Mouse (Mus musculus) MEL (cell line): ENCODE results near the gene Gcc2. TPM values are rescaled to one million over a fixed set of nuclear protein-coding genes. Genes with fewer than 3 reads are reported as not detected.

Source experiments
- DNase-seq: peaks from one replicate; pipeline ENCODE4 v3.0.0; 2011; ENCODE audit warnings: low read depth, low spot score
- H3K27ac ChIP-seq: 2 replicates; pipeline ENCODE4 v1.5.1; 2012; ENCODE audit warnings: low read depth, mild to moderate bottlenecking, control low read depth, low read length, moderate library complexity; ENCODE audit not compliant: control insufficient read depth
- H3K27me3 ChIP-seq, 2 experiments: fragments of 150-350 bp in 1 of 2; sonication (generic) in 1 of 2; 2 replicates each; pipeline ENCODE4 v1.6.1; 2012; ENCODE audit warnings: low read length in 2 of 2, mild to moderate bottlenecking in 2 of 2, improper control_type of control experiment in 1 of 2, moderate library complexity in 1 of 2; ENCODE audit not compliant: insufficient read depth in 2 of 2, control insufficient read depth in 1 of 2
- H3K36me3 ChIP-seq, 2 experiments: 2 replicates each; pipeline ENCODE4 v1.6.1; 2012 to 2014; ENCODE audit warnings: low read length in 2 of 2, improper control_type of control experiment in 1 of 2, inconsistent platforms in 1 of 2, mild to moderate bottlenecking in 1 of 2; ENCODE audit not compliant: insufficient read depth in 2 of 2, control insufficient read depth in 1 of 2
- H3K4me1 ChIP-seq, 2 experiments: fragments of 150-350 bp in 1 of 2; sonication (generic) in 1 of 2; 2 replicates each; pipeline ENCODE4 v1.6.1; 2012; ENCODE audit warnings: low read length in 2 of 2, improper control_type of control experiment in 1 of 2, mild to moderate bottlenecking in 1 of 2; ENCODE audit not compliant: insufficient read depth in 2 of 2, control insufficient read depth in 1 of 2
- H3K4me3 ChIP-seq, 2 experiments: fragments of 150-350 bp in 1 of 2; sonication (generic) in 1 of 2; 2 replicates each; pipeline ENCODE4 v1.5.1; 2012; ENCODE audit warnings: low read depth in 2 of 2, low read length in 2 of 2, mild to moderate bottlenecking in 2 of 2, moderate library complexity in 2 of 2, control low read depth in 1 of 2, improper control_type of control experiment in 1 of 2; ENCODE audit not compliant: control insufficient read depth in 1 of 2, insufficient read depth in 1 of 2
- H3K79me2 ChIP-seq: 2 replicates; pipeline ENCODE4 v1.6.1; 2012; ENCODE audit warnings: mild to moderate bottlenecking, low read length, moderate library complexity; ENCODE audit not compliant: control insufficient read depth, poor library complexity, insufficient read depth
- H3K9ac ChIP-seq: 2 replicates; pipeline ENCODE4 v1.6.1; 2012; ENCODE audit warnings: low read depth, mild to moderate bottlenecking, control low read depth, low read length, moderate library complexity; ENCODE audit not compliant: control insufficient read depth, poor library complexity, severe bottlenecking
- H3K9me3 ChIP-seq: fragments of 150-350 bp; sonication (generic); replicated peaks from 2 replicates; pipeline ENCODE4 v1.6.1; 2012; ENCODE audit warnings: mild to moderate bottlenecking, low read length, improper control_type of control experiment, moderate library complexity; ENCODE audit not compliant: insufficient read depth
- CTCF ChIP-seq, 3 experiments: IDR thresholded peaks in 2 of 3; conservative IDR thresholded peaks in 1 of 3; 2 replicates each; pipeline ENCODE4 v1.5.1; 2011 to 2012; ENCODE audit warnings: low read length in 3 of 3, low read depth in 2 of 3, mild to moderate bottlenecking in 2 of 3, improper control_type of control experiment in 1 of 3, inconsistent platforms in 1 of 3, mixed read lengths in 1 of 3, moderate library complexity in 1 of 3; ENCODE audit not compliant: control insufficient read depth in 1 of 3, insufficient read depth in 1 of 3, poor library complexity in 1 of 3, severe bottlenecking in 1 of 3
- E2F4 ChIP-seq: IDR thresholded peaks from 2 replicates; pipeline ENCODE4 v1.6.1; 2011; ENCODE audit warnings: low read depth, low read length, improper control_type of control experiment, borderline replicate concordance
- ETS1 ChIP-seq: IDR thresholded peaks from 2 replicates; pipeline ENCODE4 v1.6.1; 2012; ENCODE audit warnings: low read depth, mild to moderate bottlenecking, inconsistent platforms, low read length, improper control_type of control experiment, moderate library complexity
- GATA1 ChIP-seq: IDR thresholded peaks from 2 replicates; pipeline ENCODE4 v1.6.1; 2011; ENCODE audit warnings: low read depth, low read length, improper control_type of control experiment
- JUND ChIP-seq: IDR thresholded peaks from 2 replicates; pipeline ENCODE4 v1.6.1; 2011; ENCODE audit warnings: low read depth, mild to moderate bottlenecking, improper control_type of control experiment, low read length
- MAX ChIP-seq: IDR thresholded peaks from 2 replicates; pipeline ENCODE4 v1.6.1; 2011; ENCODE audit warnings: low read length, improper control_type of control experiment
- MAZ ChIP-seq: IDR thresholded peaks from 2 replicates; pipeline ENCODE4 v1.6.1; 2012; ENCODE audit warnings: low read depth, mild to moderate bottlenecking, inconsistent platforms, low read length, improper control_type of control experiment
- MYB ChIP-seq: IDR thresholded peaks from 2 replicates; pipeline ENCODE4 v1.6.1; 2011; ENCODE audit warnings: mild to moderate bottlenecking, low read depth, low read length, improper control_type of control experiment
- POLR2A ChIP-seq, 2 experiments: IDR thresholded peaks; 2 replicates each; pipeline ENCODE4 v1.6.1; 2011 to 2012; ENCODE audit warnings: low read length in 2 of 2, mild to moderate bottlenecking in 2 of 2, control low read depth in 1 of 2, improper control_type of control experiment in 1 of 2, low read depth in 1 of 2, moderate library complexity in 1 of 2; ENCODE audit not compliant: control insufficient read depth in 1 of 2, insufficient read depth in 1 of 2, poor library complexity in 1 of 2
- SIN3A ChIP-seq: IDR thresholded peaks from 2 replicates; pipeline ENCODE4 v1.6.1; 2012; ENCODE audit warnings: low read length, improper control_type of control experiment, inconsistent platforms
- SMC3 ChIP-seq: IDR thresholded peaks from 2 replicates; pipeline ENCODE4 v1.6.1; 2011; ENCODE audit warnings: low read depth, low read length, improper control_type of control experiment
- TBP ChIP-seq: IDR thresholded peaks from 2 replicates; pipeline ENCODE4 v1.8.0; 2011; ENCODE audit warnings: low read depth, low read length, improper control_type of control experiment
- UBTF ChIP-seq: IDR thresholded peaks from 2 replicates; pipeline ENCODE4 v1.6.1; 2012; ENCODE audit warnings: low read depth, mild to moderate bottlenecking, inconsistent platforms, low read length, improper control_type of control experiment, moderate library complexity, borderline replicate concordance; ENCODE audit not compliant: insufficient read depth
- USF1 ChIP-seq: IDR thresholded peaks from 2 replicates; pipeline ENCODE4 v1.6.1; 2014; ENCODE audit warnings: low read depth, mild to moderate bottlenecking, inconsistent platforms, low read length, improper control_type of control experiment, moderate library complexity
- ZC3H11A ChIP-seq: IDR thresholded peaks from 2 replicates; pipeline ENCODE4 v1.6.1; 2012; ENCODE audit warnings: low read depth, mild to moderate bottlenecking, inconsistent platforms, low read length, improper control_type of control experiment
- ZMIZ1 ChIP-seq: IDR thresholded peaks from 2 replicates; pipeline ENCODE4 v1.6.1; 2012; ENCODE audit warnings: low read depth, mild to moderate bottlenecking, inconsistent platforms, low read length, improper control_type of control experiment, moderate library complexity
- polyA plus RNA-seq, 2 experiments: library from polyadenylated mRNA; stranded (reverse) in 1 of 2; unstranded in 1 of 2; fragments of >175 nt in 1 of 2; fragments of >200 nt in 1 of 2; gene quantifications; 2 replicates each; pipeline versions ENCODE4 v1.2.1 to v1.2.4; 2012; ENCODE audit warnings: low replicate concordance in 2 of 2, low read depth in 1 of 2; ENCODE audit not compliant: insufficient read length in 2 of 2, insufficient read depth in 1 of 2, missing spikeins in 1 of 2
- total RNA-seq: library from RNA; depleted of rRNA; stranded (reverse); fragments of 300-350 nt; gene quantifications from 2 replicates; pipeline ENCODE4 v1.2.3, GENCODE M21; 2012

Gcc2 gene
- total and polyA plus RNA-seq, 3 experiments = 14.4 to 18.0 TPM; not detected in 1

- TF ChIP-seq ZC3H11A (no peak), CTCF (IDR thresholded peaks at IDR 0.05 in 2 of 3, conservative IDR thresholded peaks at IDR 0.05 in 1 of 3; ENCODE audit: control insufficient read depth in 1 of 3, insufficient read depth in 1 of 3, low read depth in 2 of 3, low read length in 3 of 3, poor library complexity in 1 of 3, severe bottlenecking in 1 of 3) (no peak), UBTF (no peak), SIN3A (peak; percentile 98)
Observed at GRCm38 (mm10) chr10:58255213-58255892, at the start of gene Gcc2 (continued).

GRCm38 (mm10) chr10:58205986-58206385 lies 49.3 kb upstream of the Gcc2 start:
- no peak for DNase-seq

GRCm38 (mm10) chr10:58206639-58207404 lies 48.5 kb upstream of the Gcc2 start:
- Histone ChIP-seq H3K79me2 (no peaks in the 10 kb centered on the region), H3K9me3 (no peaks in the 10 kb centered on the region), H3K9ac (no peak overlapping the region), H3K4me3 (no peak overlapping the region), H3K36me3 (no peaks in the 10 kb centered on the region), H3K27ac (no peak overlapping the region), H3K27me3 (no peaks in the 10 kb centered on the region), H3K4me1 (no peaks in the 10 kb centered on the region)
- DNase-seq = no peak
- TF ChIP-seq MAZ (no peak), JUND (no peak)

More at GRCm38 (mm10) chr10:58205986-58206385, 49.3 kb upstream of the Gcc2 start:
- no peaks in the 10 kb centered on the region for H3K79me2 ChIP-seq
- H3K36me3 ChIP-seq = no peaks in the 10 kb centered on the region
- no peak overlapping the region for H3K9ac ChIP-seq
- H3K27ac ChIP-seq = no peak overlapping the region
- H3K9me3 ChIP-seq = no peaks in the 10 kb centered on the region
- H3K4me3 ChIP-seq = no peak overlapping the region
- TF ChIP-seq MYB = no peak
- TF ChIP-seq GATA1 = no peak
- TF ChIP-seq TBP = no peak
- no peak for TF ChIP-seq POLR2A (IDR thresholded peaks at IDR 0.05; ENCODE audit: control insufficient read depth in 1 of 2, insufficient read depth in 1 of 2, low read depth in 1 of 2, low read length in 2 of 2, poor library complexity in 1 of 2)
- no peak for TF ChIP-seq MAX
- TF ChIP-seq UBTF = no peak
- TF ChIP-seq ETS1 = no peak
- no peak for TF ChIP-seq E2F4
- TF ChIP-seq ZMIZ1 = no peak
- no peak for TF ChIP-seq SMC3
- no peak for TF ChIP-seq USF1
- H3K4me1 ChIP-seq = no peaks in the 10 kb centered on the region
- H3K27me3 ChIP-seq = no peaks in the 10 kb centered on the region
